Comparison of ENCODE assay signal across 8 mouse cellular contexts in genomic region chr15:33924094-33924890, GRCm38 (mm10).
DNase-seq lines count a peak whose midpoint lies in the region; ATAC-seq and TF ChIP-seq lines count a peak whose summit lies in the region.

No protein-coding gene starts in this region.

- H3K36me3 ChIP-seq in hindbrain, postnatal 0 days (ENCODE audit: insufficient read depth, low read length): no peaks in the 10 kb centered on the region
- H3K36me3 ChIP-seq in hindbrain, embryonic 16.5 days (ENCODE audit: control insufficient read depth, insufficient read depth, low read length): no peaks in the 10 kb centered on the region

- H3K4me3 ChIP-seq in hindbrain, postnatal 0 days (ENCODE audit: low read length): no peak overlapping the region
- no peak overlapping the region for H3K4me3 ChIP-seq in hindbrain, embryonic 16.5 days (ENCODE audit: low read length)

- peak; percentile 27 for DNase-seq in hindbrain, postnatal 0 days (ENCODE audit: low spot score)
- DNase-seq in adrenal gland, postnatal 25 days: peak; percentile 5
- peak; percentile 70 for DNase-seq in gonadal fat pad, adult 2 months (ENCODE audit: low read depth)
- peak; percentile 54 for DNase-seq in lung, postnatal 10 days
- DNase-seq in liver: no peak
- no peak for DNase-seq in thymus, postnatal 0 days (ENCODE audit: low spot score)
- no peak for DNase-seq in natural killer cell, adult 2 months (ENCODE audit: low spot score in 2 of 2)

- 44% methylated on average over 5 of the region's 5 CpGs for WGBS in hindbrain, postnatal 0 days
- WGBS in hindbrain, embryonic 16.5 days: 70% methylated on average over 5 of the region's 5 CpGs

- no peaks in the 10 kb centered on the region for H3K9me3 ChIP-seq in hindbrain, postnatal 0 days (ENCODE audit: low read length)
- H3K9me3 ChIP-seq in hindbrain, embryonic 16.5 days (ENCODE audit: control insufficient read depth, low read length): no peaks in the 10 kb centered on the region

- H3K27me3 ChIP-seq in hindbrain, postnatal 0 days (ENCODE audit: insufficient read depth, low read length): no peaks in the 10 kb centered on the region
- no peaks in the 10 kb centered on the region for H3K27me3 ChIP-seq in hindbrain, embryonic 16.5 days (replicated peaks; ENCODE audit: control insufficient read depth, insufficient read depth, low read length)

- no peaks in the 10 kb centered on the region for H3K4me1 ChIP-seq in hindbrain, postnatal 0 days (ENCODE audit: insufficient read depth, low read length)
- no peaks in the 10 kb centered on the region for H3K4me1 ChIP-seq in hindbrain, embryonic 16.5 days (ENCODE audit: control insufficient read depth, insufficient read depth, low read depth, low read length)

- no peak for ATAC-seq in hindbrain, postnatal 0 days
- ATAC-seq in hindbrain, embryonic 16.5 days: no peak

- no peak for TF ChIP-seq CTCF in hindbrain, postnatal 0 days (IDR thresholded peaks at IDR 0.05; ENCODE audit: low read depth)

- no peak overlapping the region for H3K9ac ChIP-seq in hindbrain, postnatal 0 days (replicated peaks; ENCODE audit: low read length)
- no peak overlapping the region for H3K9ac ChIP-seq in hindbrain, embryonic 16.5 days (ENCODE audit: low read depth, low read length)

- no peak overlapping the region for H3K27ac ChIP-seq in hindbrain, postnatal 0 days
- H3K27ac ChIP-seq in hindbrain, embryonic 16.5 days (ENCODE audit: low read depth, low read length): no peak overlapping the region

- no peak overlapping the region for H3K4me2 ChIP-seq in hindbrain, postnatal 0 days (ENCODE audit: low read depth, low read length)
- no peak overlapping the region for H3K4me2 ChIP-seq in hindbrain, embryonic 16.5 days (ENCODE audit: low read length)

Comparison
In these comparisons a context has a peak if more than half of its experiments do, and no peak if none do; other contexts are left out.
1. DNase-seq: peak in hindbrain, postnatal 0 days (single experiment), adrenal gland, postnatal 25 days (single experiment), gonadal fat pad, adult 2 months (single experiment) and lung, postnatal 10 days (single experiment); none in liver (single experiment), thymus, postnatal 0 days (single experiment) and natural killer cell, adult 2 months (0 of 2).